Mouse (Mus musculus) heart, embryonic 12.5 days (tissue): ENCODE results near the gene Gm8857. TPM values are rescaled to one million over a fixed set of nuclear protein-coding genes. Genes with fewer than 3 reads are reported as not detected.
"Not testable (repeated sequence)": the region's sequence is repeated elsewhere in the genome, so short reads cannot be mapped to it uniquely, and the experiment has no call there.

Experiments
- ATAC-seq: fragments of 200-750 bp; cut with Nextera tagmentation; 2 replicates; pipeline ENCODE4 v1.8.0; 2017; ENCODE audit warnings: moderate TSS enrichment, moderate library complexity; ENCODE audit not compliant: insufficient number of reproducible peaks, low FRiP score
- H3K27ac ChIP-seq: fragments of 300-500 bp; sonication (generic); 2 replicates; pipeline ENCODE4 v1.5.1; 2016; ENCODE audit warnings: mild to moderate bottlenecking, moderate library complexity; ENCODE audit not compliant: poor library complexity, severe bottlenecking
- H3K27me3 ChIP-seq: fragments of 300-500 bp; sonication (generic); replicated peaks from 2 replicates; pipeline ENCODE4 v1.6.1; 2016; ENCODE audit warnings: mild to moderate bottlenecking, moderate library complexity
- H3K36me3 ChIP-seq: fragments of 300-500 bp; sonication (generic); 2 replicates; pipeline ENCODE4 v1.6.1; 2016; ENCODE audit warnings: mild to moderate bottlenecking, moderate library complexity
- H3K4me1 ChIP-seq: fragments of 300-500 bp; sonication (generic); replicated peaks from 2 replicates; pipeline ENCODE4 v1.6.1; 2016; ENCODE audit warnings: mild to moderate bottlenecking
- H3K4me2 ChIP-seq: fragments of 300-500 bp; sonication (generic); 2 replicates; pipeline ENCODE4 v1.6.1; 2016; ENCODE audit warnings: mild to moderate bottlenecking, moderate library complexity
- H3K4me3 ChIP-seq: fragments of 300-500 bp; sonication (generic); 2 replicates; pipeline ENCODE4 v1.5.1; 2016; ENCODE audit warnings: mild to moderate bottlenecking
- H3K9ac ChIP-seq: fragments of 300-500 bp; sonication (generic); 2 replicates; pipeline ENCODE4 v1.6.1; 2016; ENCODE audit warnings: mild to moderate bottlenecking, moderate library complexity
- H3K9me3 ChIP-seq: fragments of 300-500 bp; sonication (generic); replicated peaks from 2 replicates; pipeline ENCODE4 v1.6.1; 2016; ENCODE audit warnings: mild to moderate bottlenecking, moderate library complexity
- WGBS: fragments of 180-500 bp; shearing (Covaris S2); methylation state at CpG from one replicate; pipeline ENCODE4 v1.1.7; 2016; 5-methylcytosine and 5-hydroxymethylcytosine counted together
- polyA plus RNA-seq: library from polyadenylated mRNA; unstranded; fragments of >200 nt; fragmentation: Nextera tagmentation; extraction: Ambion mirVana; gene quantifications from 2 replicates; pipeline ENCODE4 v1.2.1, GENCODE M21; 2016

Gene Gm8857
- polyA plus RNA-seq = not detected in 2 replicates

- H3K4me1 ChIP-seq, H3K36me3 ChIP-seq, H3K4me2 ChIP-seq, H3K9me3 ChIP-seq, H3K9ac ChIP-seq, ATAC-seq, H3K27ac ChIP-seq, H3K27me3 ChIP-seq, H3K4me3 ChIP-seq: not testable (repeated sequence)
- 45% methylated on average over 3 of the region's 3 CpGs for WGBS
Observed at GRCm38 (mm10) chr5:10947505-10947904, at the start of gene Gm8857, which contains the start of gene Gm8871. Gene Gm8857 (plus strand): TSS chr5:10947807. Gene Gm8871 (plus strand): TSS chr5:10947805.

GRCm38 (mm10) chr5:10953512-10953911 is 5.9 kb downstream of the Gm8857 start:
- H3K9ac ChIP-seq, H3K4me2 ChIP-seq, ATAC-seq, H3K4me1 ChIP-seq, H3K27me3 ChIP-seq, H3K4me3 ChIP-seq, H3K36me3 ChIP-seq, H3K27ac ChIP-seq, H3K9me3 ChIP-seq: not testable (repeated sequence)
- 83% methylated on average over 2 of the region's 2 CpGs for WGBS

- not testable (repeated sequence) for H3K9ac ChIP-seq, H3K27me3 ChIP-seq, ATAC-seq, H3K9me3 ChIP-seq, H3K4me1 ChIP-seq, H3K4me2 ChIP-seq, H3K27ac ChIP-seq, H3K4me3 ChIP-seq, H3K36me3 ChIP-seq
- WGBS = 69% methylated on average over 6 of the region's 8 CpGs
Observed at GRCm38 (mm10) chr5:10958057-10958456, 10.4 kb downstream of the Gm8857 start.

Other genes starting within 250 kb of the Gm8857 start
- gene Gm8871, start within 50 bp of the Gm8857 start, polyA plus RNA-seq = not detected in 2 replicates
- gene Gm8879, start 179.8 kb downstream of the Gm8857 start, polyA plus RNA-seq = not detected in 2 replicates
- not detected in 2 replicates for gene Gm5861, start 235.3 kb downstream of the Gm8857 start, polyA plus RNA-seq